Comparison of ENCODE assay signal across 17 mouse cellular contexts in the genomic region with DNA sequence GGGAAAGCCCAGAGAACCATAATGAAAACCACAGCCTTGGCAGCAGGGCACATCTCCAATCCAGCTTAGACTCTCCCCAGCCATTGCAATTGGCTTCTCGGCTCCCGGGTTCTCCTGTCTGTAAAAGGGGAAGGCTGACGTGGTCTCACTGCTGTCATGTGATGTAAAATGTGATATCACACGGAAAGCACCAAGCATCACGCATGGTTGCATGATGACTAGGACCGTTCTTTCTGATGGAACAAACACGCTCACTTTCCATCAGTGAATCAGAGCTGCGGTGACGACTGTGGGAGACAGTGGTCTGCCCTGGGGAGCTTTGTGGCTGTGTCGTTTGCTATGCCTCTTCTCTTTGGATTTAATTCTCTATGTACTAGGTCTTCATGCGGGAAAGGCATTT. TPM values are rescaled to one million over a fixed set of nuclear protein-coding genes. Genes with fewer than 3 reads are reported as not detected.
DNase-seq lines count a peak whose midpoint lies in the region; ATAC-seq lines count a peak whose summit lies in the region.
"Had no signal": no experiment of that assay in that cellular context is flagged by ENCODE, and none has a peak within 500 bp of the region (broad histone marks: within the 10 kb centered on the region; RNA-seq: fewer than 3 reads in every experiment).

No protein-coding gene starts in this region.

- H3K4me1 ChIP-seq in forebrain, embryonic 12.5 days, result peaks cover 5% of the 10 kb centered on the region; the same call in 1 of the 2 replicates

- H3K9me3 ChIP-seq in forebrain, embryonic 12.5 days, result no peaks in the 10 kb centered on the region
- H3K9me3 ChIP-seq: embryonic facial prominence, embryonic 13.5 days had no signal

- H3K4me2 ChIP-seq in forebrain, embryonic 12.5 days, result no peak overlapping the region

- no peak overlapping the region for H3K27ac ChIP-seq in forebrain, embryonic 12.5 days
- H3K27ac ChIP-seq: embryonic facial prominence, embryonic 13.5 days had no signal

- 90% methylated on average over 11 of the region's 11 CpGs for WGBS in forebrain, embryonic 12.5 days

- no peak for ATAC-seq in forebrain, embryonic 12.5 days (ENCODE audit: low FRiP score)
- ATAC-seq: activated CD4-positive, CD25-positive, alpha-beta regulatory T cell, adult 4 months; forebrain, embryonic 16.5 days had no signal

- H3K9ac ChIP-seq in forebrain, embryonic 12.5 days, result no peak overlapping the region
- H3K9ac ChIP-seq: embryonic facial prominence, embryonic 13.5 days had no signal

- H3K36me3 ChIP-seq in forebrain, embryonic 12.5 days (replicated peaks), result no peaks in the 10 kb centered on the region
- H3K36me3 ChIP-seq: embryonic facial prominence, embryonic 13.5 days; G1E had no signal

- H3K27me3 ChIP-seq in forebrain, embryonic 12.5 days, result no peaks in the 10 kb centered on the region

- no peak overlapping the region for H3K4me3 ChIP-seq in forebrain, embryonic 12.5 days (replicated peaks)
- H3K4me3 ChIP-seq: embryonic facial prominence, embryonic 13.5 days had no signal

- DNase-seq in heart, adult 11 months, result peak; percentile 76
- no peak for DNase-seq in heart, adult 18-20 months
- peak; percentile 44 for DNase-seq in retina, postnatal 1 day
- no peak for DNase-seq in retina, embryonic 14.5 days (ENCODE audit: low spot score)
- DNase-seq: adrenal gland, adult 8-10 months; cerebellum, adult 11-12 months; cerebellum, adult 2 months had no signal

RNA-seq across cellular contexts. Expression of a gene that starts 50.5 kb away (rescaled TPM):
- 1 to 10 TPM; 2.0 to 2.6 TPM for total RNA-seq in heart, adult 18-20 months (2021)
- polyA plus RNA-seq in forebrain, embryonic 12.5 days (2016; fragmentation: Nextera tagmentation; extraction: Ambion mirVana), result 0.09 and 0.10 TPM in 2 replicates
- total RNA-seq: adrenal gland, postnatal 14 days; G1E had no signal
- polyA plus RNA-seq: C2C12; embryonic facial prominence, embryonic 11.5 days; forebrain, embryonic 11.5 days; G1E; Patski had no signal

Comparison
In these comparisons a context has a peak if more than half of its experiments do, and no peak if none do; other contexts are left out.
1. DNase-seq: peak in heart, adult 11 months (single experiment) and retina, postnatal 1 day (single experiment); none in heart, adult 18-20 months (0 of 2) and retina, embryonic 14.5 days (single experiment).